Mouse (Mus musculus) gastrocnemius, postnatal 10 days (tissue): Measurements from ENCODE around the gene Psd. TPM values are rescaled to one million over a fixed set of nuclear protein-coding genes. Genes with fewer than 3 reads are reported as not detected.

Experiments
- DNase-seq: peaks from one replicate; pipeline ENCODE4 v3.0.0; 2021; ENCODE audit warnings: mixed read lengths
- total RNA-seq, 2 experiments: library from RNA; stranded (reverse); gene quantifications; 2 replicates each; pipeline ENCODE4 v1.2.3; 2021

Gene Psd
- total RNA-seq, 2 experiments from 2014 or later, result 2.2 to 2.6 TPM

- DNase-seq, result peak; percentile 1
These were observed 6.7 kb downstream of the Psd start for GRCm38 (mm10) chr19:46320076-46320785.

GRCm38 (mm10) chr19:46318586-46319378, 8.2 kb downstream of the Psd start:
- DNase-seq, result peak; percentile 58

GRCm38 (mm10) chr19:46318031-46318471, 8.9 kb downstream of the Psd start:
- peak; percentile 45 for DNase-seq

GRCm38 (mm10) chr19:46317546-46317885, 9.4 kb downstream of the Psd start:
- DNase-seq, result peak; percentile 16

GRCm38 (mm10) chr19:46316846-46317545, 10.0 kb downstream of the Psd start:
- DNase-seq, result peak; percentile 3

GRCm38 (mm10) chr19:46315752-46316610, 11.0 kb downstream of the Psd start:
- DNase-seq, result peak; percentile 4

GRCm38 (mm10) chr19:46314872-46315742, 11.8 kb downstream of the Psd start:
- no peak for DNase-seq

GRCm38 (mm10) chr19:46314151-46314601, 12.8 kb downstream of the Psd start:
- no peak for DNase-seq

GRCm38 (mm10) chr19:46313591-46313990, 13.4 kb downstream of the Psd start:
- no peak for DNase-seq

- DNase-seq, result no peak
These were observed 13.8 kb downstream of the Psd start for GRCm38 (mm10) chr19:46313116-46313515.

- DNase-seq, result no peak
These were observed 14.4 kb downstream of the Psd start for GRCm38 (mm10) chr19:46312566-46312965.

GRCm38 (mm10) chr19:46311341-46311740, 15.6 kb downstream of the Psd start:
- no peak for DNase-seq

GRCm38 (mm10) chr19:46310312-46310865, 16.6 kb downstream of the Psd start:
- peak; percentile 4 for DNase-seq

GRCm38 (mm10) chr19:46309651-46310305, 17.2 kb downstream of the Psd start:
- DNase-seq, result peak; percentile 3

GRCm38 (mm10) chr19:46308706-46309435, 18.1 kb downstream of the Psd start:
- peak; percentile 93 for DNase-seq

GRCm38 (mm10) chr19:46308303-46308702, 18.7 kb downstream of the Psd start:
- DNase-seq, result peak; percentile 10

- peak; percentile 8 for DNase-seq
These were observed 19.2 kb downstream of the Psd start for GRCm38 (mm10) chr19:46307781-46308180.

GRCm38 (mm10) chr19:46306751-46307289, 20.1 kb downstream of the Psd start:
- DNase-seq, result no peak

GRCm38 (mm10) chr19:46306268-46306610, 20.7 kb downstream of the Psd start:
- DNase-seq, result no peak
